Mouse (Mus musculus) retina, postnatal 7 days (tissue): ENCODE data around the gene Zyg11b.

ENCODE experiments used
- DNase-seq: peaks from one replicate; pipeline ENCODE4 v3.0.0-alpha.2; 2012; ENCODE audit warnings: low read depth, low spot score

The Zyg11b gene

GRCm38 (mm10) chr4:108196277-108196855 is 104.5 kb downstream of the Zyg11b start:
- DNase-seq = peak; percentile 11

- no peak for DNase-seq
Observed at GRCm38 (mm10) chr4:108192821-108193323, 108.0 kb downstream of the Zyg11b start.

- DNase-seq = no peak
Observed at GRCm38 (mm10) chr4:108182278-108182677, 118.6 kb downstream of the Zyg11b start.
